ENCODE assay signal across 9 mouse cellular contexts in genomic region chr11:103721468-103722039, GRCm38 (mm10). TPM values are rescaled to one million over a fixed set of nuclear protein-coding genes. Genes with fewer than 3 reads are reported as not detected.
DNase-seq lines count a peak whose midpoint lies in the region; ATAC-seq and TF ChIP-seq lines count a peak whose summit lies in the region.
"Had no signal": no experiment of that assay in that cellular context is flagged by ENCODE, and none has a peak within 500 bp of the region (broad histone marks: within the 10 kb centered on the region; RNA-seq: fewer than 3 reads in every experiment).

No protein-coding gene starts in this region.

- H3K36me3 ChIP-seq in embryonic facial prominence, embryonic 13.5 days: no peaks in the 10 kb centered on the region
- H3K36me3 ChIP-seq in intestine, embryonic 15.5 days: no peaks in the 10 kb centered on the region
- no peaks in the 10 kb centered on the region for H3K36me3 ChIP-seq in lung, postnatal 0 days (ENCODE audit: insufficient read depth, low read length)
- no peaks in the 10 kb centered on the region for H3K36me3 ChIP-seq in stomach, embryonic 14.5 days (ENCODE audit: control insufficient read depth, insufficient read depth, low read length)
- H3K36me3 ChIP-seq: liver, embryonic 13.5 days had no signal

- TF ChIP-seq CTCF in lung, postnatal 0 days (IDR thresholded peaks at IDR 0.05): peak; percentile 68

- H3K4me3 ChIP-seq in embryonic facial prominence, embryonic 13.5 days: peak overlapping the region; percentile 20
- peak overlapping the region; percentile 17 for H3K4me3 ChIP-seq in intestine, embryonic 15.5 days (replicated peaks)
- no peak overlapping the region for H3K4me3 ChIP-seq in lung, postnatal 0 days (ENCODE audit: low read depth, low read length)
- H3K4me3 ChIP-seq in stomach, embryonic 14.5 days (ENCODE audit: low read depth, low read length): peak overlapping the region; percentile 9; the same call in 1 of the 2 replicates
- H3K4me3 ChIP-seq: liver, embryonic 13.5 days had no signal

- 11% methylated on average over 15 of the region's 15 CpGs for WGBS in embryonic facial prominence, embryonic 13.5 days
- WGBS in intestine, embryonic 15.5 days: 22% methylated on average over 15 of the region's 15 CpGs
- 13% methylated on average over 15 of the region's 15 CpGs for WGBS in lung, postnatal 0 days
- WGBS in stomach, embryonic 14.5 days: 14% methylated on average over 15 of the region's 15 CpGs

- TF ChIP-seq EP300 in lung, postnatal 0 days (IDR thresholded peaks at IDR 0.05): no peak

- peak overlapping the region; percentile 56 for H3K4me2 ChIP-seq in embryonic facial prominence, embryonic 13.5 days
- H3K4me2 ChIP-seq in intestine, embryonic 15.5 days (replicated peaks): peak overlapping the region; percentile 54
- H3K4me2 ChIP-seq in lung, postnatal 0 days (replicated peaks; ENCODE audit: low read depth, low read length): peak overlapping the region; percentile 39
- peak overlapping the region; percentile 40 for H3K4me2 ChIP-seq in stomach, embryonic 14.5 days (replicated peaks; ENCODE audit: low read depth, low read length)
- H3K4me2 ChIP-seq: liver, embryonic 13.5 days had no signal

- 0 out of 2 replicates have a peak, but pooled peaks cover 4% of the 10 kb centered on the region for H3K27me3 ChIP-seq in embryonic facial prominence, embryonic 13.5 days
- H3K27me3 ChIP-seq in intestine, embryonic 15.5 days (replicated peaks): no peaks in the 10 kb centered on the region
- no peaks in the 10 kb centered on the region for H3K27me3 ChIP-seq in lung, postnatal 0 days (replicated peaks; ENCODE audit: insufficient read depth, low read length)
- H3K27me3 ChIP-seq in stomach, embryonic 14.5 days (ENCODE audit: control insufficient read depth, insufficient read depth, low read length): no peaks in the 10 kb centered on the region
- H3K27me3 ChIP-seq: liver, embryonic 13.5 days had no signal

- peak; percentile 48; the same call in 1 of the 2 replicates for ATAC-seq in embryonic facial prominence, embryonic 13.5 days (ENCODE audit: insufficient number of reproducible peaks, insufficient read depth, low FRiP score, low TSS enrichment, low read depth)
- ATAC-seq in intestine, embryonic 15.5 days: peak; percentile 63
- peak; percentile 50 for ATAC-seq in lung, postnatal 0 days
- peak; percentile 51; the same call in 1 of the 2 replicates for ATAC-seq in stomach, embryonic 14.5 days (ENCODE audit: insufficient number of reproducible peaks, insufficient read depth, low FRiP score, low read depth)

- peaks cover 22% of the 10 kb centered on the region for H3K4me1 ChIP-seq in embryonic facial prominence, embryonic 13.5 days
- H3K4me1 ChIP-seq in intestine, embryonic 15.5 days (replicated peaks): peaks cover 11% of the 10 kb centered on the region
- H3K4me1 ChIP-seq in lung, postnatal 0 days (ENCODE audit: insufficient read depth, low read depth, low read length): no peaks in the 10 kb centered on the region; the same call in 1 of the 2 replicates
- peaks cover 11% of the 10 kb centered on the region; the same call in 1 of the 2 replicates for H3K4me1 ChIP-seq in stomach, embryonic 14.5 days (ENCODE audit: control insufficient read depth, insufficient read depth, low read length)
- H3K4me1 ChIP-seq: liver, embryonic 13.5 days had no signal

- H3K9ac ChIP-seq in embryonic facial prominence, embryonic 13.5 days: no peak overlapping the region
- H3K9ac ChIP-seq in intestine, embryonic 15.5 days: peak overlapping the region; percentile 10; the same call in 1 of the 2 replicates
- no peak overlapping the region for H3K9ac ChIP-seq in lung, postnatal 0 days (replicated peaks; ENCODE audit: low read depth)
- no peak overlapping the region for H3K9ac ChIP-seq in stomach, embryonic 14.5 days (replicated peaks; ENCODE audit: low read depth, low read length)
- H3K9ac ChIP-seq: liver, embryonic 13.5 days had no signal

- 0 out of 2 replicates have a peak, but pooled peaks cover 3% of the 10 kb centered on the region for H3K9me3 ChIP-seq in embryonic facial prominence, embryonic 13.5 days
- no peaks in the 10 kb centered on the region for H3K9me3 ChIP-seq in intestine, embryonic 15.5 days
- H3K9me3 ChIP-seq in lung, postnatal 0 days (ENCODE audit: low read length): no peaks in the 10 kb centered on the region
- no peaks in the 10 kb centered on the region for H3K9me3 ChIP-seq in stomach, embryonic 14.5 days (ENCODE audit: control insufficient read depth, low read depth, low read length)
- H3K9me3 ChIP-seq: liver, embryonic 13.5 days had no signal

- no peak overlapping the region for H3K27ac ChIP-seq in embryonic facial prominence, embryonic 13.5 days
- no peak overlapping the region for H3K27ac ChIP-seq in intestine, embryonic 15.5 days
- H3K27ac ChIP-seq in lung, postnatal 0 days (ENCODE audit: low read length): no peak overlapping the region
- H3K27ac ChIP-seq in stomach, embryonic 14.5 days (ENCODE audit: low read length): no peak overlapping the region
- H3K27ac ChIP-seq: liver, embryonic 13.5 days had no signal

- peak; percentile 47 for DNase-seq in adrenal gland, postnatal 14 days
- no peak for DNase-seq in adrenal gland, adult 18-20 months (ENCODE audit: low spot score in 2 of 2)
- peak; percentile 86 for DNase-seq in ZHBTc4 (ENCODE audit: low read depth, low spot score)
- peak; percentile 25 for DNase-seq in lung, postnatal 0 days (ENCODE audit: low spot score)
- no peak for DNase-seq in yolk sac, embryonic 10.5 days (ENCODE audit: low spot score)
- DNase-seq: liver, embryonic 13.5 days had no signal

RNA-seq across cellular contexts. Expression of gene Gosr2, which starts 23.9 kb away (rescaled TPM):
- total RNA-seq in adrenal gland, postnatal 14 days (2021): 72.3 and 74.8 TPM in 2 replicates
- 10 to 100 TPM; 83.6 to 83.9 TPM for total RNA-seq in adrenal gland, adult 18-20 months (2021)
- polyA plus RNA-seq in embryonic facial prominence, embryonic 13.5 days (2015; fragmentation: Nextera tagmentation; extraction: Ambion mirVana): 94.9 and 96.1 TPM in 2 replicates
- polyA plus RNA-seq in intestine, embryonic 15.5 days (2015; fragmentation: Nextera tagmentation; extraction: Ambion mirVana): 65.3 and 70.7 TPM in 2 replicates
- polyA plus RNA-seq in lung, postnatal 0 days (2015; fragmentation: Nextera tagmentation; extraction: Ambion mirVana): 78.5 and 87.6 TPM in 2 replicates
- polyA plus RNA-seq in stomach, embryonic 14.5 days (2014; fragmentation: Nextera tagmentation; extraction: Ambion mirVana): 69.4 and 77.6 TPM in 2 replicates

RNA-seq across cellular contexts. Expression of gene Wnt9b, which starts 28.1 kb away (rescaled TPM):
- 0.22 and 0.23 TPM in 2 replicates for total RNA-seq in adrenal gland, postnatal 14 days (2021)
- under 1 TPM; 0.13 to 0.32 TPM for total RNA-seq in adrenal gland, adult 18-20 months (2021)
- polyA plus RNA-seq in embryonic facial prominence, embryonic 13.5 days (2015; fragmentation: Nextera tagmentation; extraction: Ambion mirVana): 4.4 and 4.8 TPM in 2 replicates
- 0.04 and 0.08 TPM in 2 replicates for polyA plus RNA-seq in intestine, embryonic 15.5 days (2015; fragmentation: Nextera tagmentation; extraction: Ambion mirVana)
- polyA plus RNA-seq in lung, postnatal 0 days (2015; fragmentation: Nextera tagmentation; extraction: Ambion mirVana): 0.08 and 0.11 TPM in 2 replicates
- polyA plus RNA-seq in stomach, embryonic 14.5 days (2014; fragmentation: Nextera tagmentation; extraction: Ambion mirVana): 0.06 and 0.07 TPM in 2 replicates

RNA-seq across cellular contexts. Expression of gene Wnt3, which starts 52.4 kb away (rescaled TPM):
- 0.15 TPM in 1 of 2 replicates, not detected in the other for total RNA-seq in adrenal gland, postnatal 14 days (2021)
- under 1 TPM in 1 of 2 experiments, not detected in 1; 0.58 TPM for total RNA-seq in adrenal gland, adult 18-20 months (2021)
- polyA plus RNA-seq in embryonic facial prominence, embryonic 13.5 days (2015; fragmentation: Nextera tagmentation; extraction: Ambion mirVana): 10.0 and 11.7 TPM in 2 replicates
- polyA plus RNA-seq in intestine, embryonic 15.5 days (2015; fragmentation: Nextera tagmentation; extraction: Ambion mirVana): 0.31 and 0.49 TPM in 2 replicates
- polyA plus RNA-seq in lung, postnatal 0 days (2015; fragmentation: Nextera tagmentation; extraction: Ambion mirVana): 0.08 and 0.49 TPM in 2 replicates
- 0.07 and 0.10 TPM in 2 replicates for polyA plus RNA-seq in stomach, embryonic 14.5 days (2014; fragmentation: Nextera tagmentation; extraction: Ambion mirVana)

Comparison
In these comparisons a context has a peak if more than half of its experiments do, and no peak if none do; other contexts are left out.
1. DNase-seq: peak in adrenal gland, postnatal 14 days (single experiment), ZHBTc4 (single experiment) and lung, postnatal 0 days (single experiment); none in adrenal gland, adult 18-20 months (0 of 2) and yolk sac, embryonic 10.5 days (single experiment).
2. Peak in every context shown above with its lines, with median percentiles within 50 percentile points of each other: ATAC-seq and H3K4me2 ChIP-seq.